Mouse (Mus musculus) neural tube, embryonic 11.5 days (tissue): Measurements from ENCODE around the gene Trim16. TPM values are rescaled to one million over a fixed set of nuclear protein-coding genes. Genes with fewer than 3 reads are reported as not detected.

Experiments used
- ATAC-seq: fragments of 200-750 bp; cut with Nextera tagmentation; 2 replicates; pipeline ENCODE4 v1.8.0; 2017; ENCODE audit warnings: moderate number of reproducible peaks, mild to moderate bottlenecking, moderate TSS enrichment, moderate library complexity; ENCODE audit not compliant: insufficient read depth, low FRiP score, low TSS enrichment
- DNase-seq: peaks from one replicate; pipeline ENCODE4 v3.0.0-alpha.2; 2015; ENCODE audit warnings: low spot score
- H3K27ac ChIP-seq: fragments of 300-500 bp; sonication (generic); 2 replicates; pipeline ENCODE4 v1.5.1; 2014; ENCODE audit warnings: low read depth, mild to moderate bottlenecking, low read length
- H3K27me3 ChIP-seq: fragments of 300-500 bp; sonication (generic); 2 replicates; pipeline ENCODE4 v1.6.1; 2014; ENCODE audit warnings: mild to moderate bottlenecking, low read length, mixed read lengths; ENCODE audit not compliant: control insufficient read depth, insufficient read depth
- H3K36me3 ChIP-seq: fragments of 300-500 bp; sonication (generic); 2 replicates; pipeline ENCODE4 v1.6.1; 2014; ENCODE audit warnings: mild to moderate bottlenecking, low read length, moderate library complexity, mixed read lengths; ENCODE audit not compliant: control insufficient read depth, insufficient read depth
- H3K4me1 ChIP-seq: fragments of 300-500 bp; sonication (generic); 2 replicates; pipeline ENCODE4 v1.6.1; 2014; ENCODE audit warnings: low read length, mixed read lengths; ENCODE audit not compliant: control insufficient read depth, insufficient read depth
- H3K4me2 ChIP-seq: fragments of 300-500 bp; sonication (generic); 2 replicates; pipeline ENCODE4 v1.6.1; 2014; ENCODE audit warnings: low read depth, mild to moderate bottlenecking, moderate library complexity
- H3K4me3 ChIP-seq: fragments of 300-500 bp; sonication (generic); 2 replicates; pipeline ENCODE4 v1.5.1; 2014; ENCODE audit warnings: low read depth, low read length
- H3K9ac ChIP-seq: fragments of 300-500 bp; sonication (generic); 2 replicates; pipeline ENCODE4 v1.6.1; 2014; ENCODE audit warnings: mild to moderate bottlenecking, low read length
- H3K9me3 ChIP-seq: fragments of 300-500 bp; sonication (generic); 2 replicates; pipeline ENCODE4 v1.6.1; 2016; ENCODE audit warnings: low read length; ENCODE audit not compliant: control insufficient read depth
- WGBS: fragments of 180-500 bp; shearing (Covaris S2); extraction: QIAGEN DNeasy Blood & Tissue Kit; methylation state at CpG from one replicate; pipeline ENCODE4 v1.1.7; 2014; 5-methylcytosine and 5-hydroxymethylcytosine counted together
- polyA plus RNA-seq: library from polyadenylated mRNA; unstranded; fragments of >200 nt; fragmentation: Nextera tagmentation; extraction: Ambion mirVana; gene quantifications from 2 replicates; pipeline ENCODE4 v1.2.1, GENCODE M21; 2014

The Trim16 gene
- polyA plus RNA-seq, 1 experiment from 2014 or later, result 9.5 TPM

DNA sequence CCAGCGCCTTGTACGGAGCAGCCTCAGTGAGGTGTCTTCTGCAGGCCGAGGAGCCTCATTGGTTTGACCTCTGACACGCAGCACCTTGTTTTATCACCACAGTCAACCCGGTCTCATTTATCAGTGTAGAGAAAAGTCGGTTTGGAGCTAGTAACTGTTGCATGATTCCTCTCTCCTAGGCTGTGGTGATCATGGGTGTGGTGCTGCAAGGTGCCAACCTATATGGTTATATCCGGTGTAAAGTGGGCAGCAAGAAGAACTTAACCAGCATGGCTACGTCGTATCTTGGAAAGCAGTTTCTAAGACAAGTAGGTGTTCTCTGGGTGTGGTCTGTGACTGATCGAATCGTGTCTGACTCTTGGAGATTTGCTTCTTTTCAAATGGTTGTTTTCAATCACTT is 71.7 kb downstream of the Trim16 start:
- 93% methylated on average over 11 of the region's 11 CpGs for WGBS
- no peaks in the 10 kb centered on the region; the same call in 1 of the 2 replicates for H3K36me3 ChIP-seq
- no peak for ATAC-seq

More for the DNA sequence above, 71.7 kb downstream of the Trim16 start:
- H3K4me2 ChIP-seq, result no peak overlapping the region
- H3K4me1 ChIP-seq, result no peaks in the 10 kb centered on the region
- no peak for DNase-seq
- H3K27ac ChIP-seq, result no peak overlapping the region
- no peaks in the 10 kb centered on the region for H3K27me3 ChIP-seq
- no peak overlapping the region for H3K4me3 ChIP-seq
- H3K9me3 ChIP-seq, result no peaks in the 10 kb centered on the region
- H3K9ac ChIP-seq, result no peak overlapping the region

Other genes starting within 250 kb of the Trim16 start
- 10.0 and 11.7 TPM in 2 replicates for gene Trpv2, start 245.7 kb upstream of the Trim16 start, polyA plus RNA-seq
- gene Lrrc75a, start 171.7 kb upstream of the Trim16 start, polyA plus RNA-seq, result 12.3 and 13.6 TPM in 2 replicates
- gene Mmgt2, start 171.6 kb upstream of the Trim16 start, polyA plus RNA-seq, result 39.5 and 47.0 TPM in 2 replicates
- gene Zfp287, start 88.3 kb upstream of the Trim16 start, polyA plus RNA-seq, result 13.6 and 14.4 TPM in 2 replicates
- not detected in 2 replicates for gene Gm10428, start 67.1 kb upstream of the Trim16 start, polyA plus RNA-seq
- gene Zfp286, start 30.8 kb upstream of the Trim16 start, polyA plus RNA-seq, result 28.6 and 29.4 TPM in 2 replicates
- gene Fbxw10, start 26.8 kb downstream of the Trim16 start, polyA plus RNA-seq, result 0.19 and 0.50 TPM in 2 replicates
- gene Tvp23b, start 59.2 kb downstream of the Trim16 start, polyA plus RNA-seq, result 43.1 and 46.3 TPM in 2 replicates
- gene Cdrt4, start 131.0 kb downstream of the Trim16 start, polyA plus RNA-seq, result not detected in 2 replicates
- gene Tekt3, start 241.4 kb downstream of the Trim16 start, polyA plus RNA-seq, result not detected in 2 replicates